Mouse (Mus musculus): ENCODE data around the gene Hoxc5. TPM values are rescaled to one million over a fixed set of nuclear protein-coding genes. Genes with fewer than 3 reads are reported as not detected.

The Hoxc5 gene
- total and polyA plus RNA-seq, 2 experiments from 2014 or later, result 0.88 TPM; not detected in 1

- no peak for TF ChIP-seq CTCF (IDR thresholded peaks at IDR 0.05)
- Histone ChIP-seq H3K27me3 (ENCODE audit: insufficient read depth, low read length) (peaks cover 92% of the 10 kb centered on the region), H3K4me3 (ENCODE audit: low read depth, low read length) (0 out of 2 replicates have a peak within 1 kb of the TSS, but pooled peaks have one; percentile 5), H3K36me3 (ENCODE audit: insufficient read depth, low read length) (no peaks in the 10 kb centered on the region), H3K27ac (ENCODE audit: low read depth, low read length) (no peak within 1 kb of the TSS), H3K4me1 (ENCODE audit: insufficient read depth, low read length) (no peaks in the 10 kb centered on the region), H3K9ac (replicated peaks; ENCODE audit: low read length, poor library complexity, severe bottlenecking) (no peak within 1 kb of the TSS), H3K9me3 (ENCODE audit: low read length) (no peaks in the 10 kb centered on the region), H3K4me2 (ENCODE audit: low read depth, low read length, poor library complexity, severe bottlenecking) (peak within 1 kb of the TSS; percentile 22; the same call in 1 of the 2 replicates)
- DNase-seq (ENCODE audit: low spot score) (no peak), ATAC-seq (ENCODE audit: low FRiP score) (no peak)
- under 1% methylated on average over 68 of the region's 88 CpGs for WGBS
Measured at GRCm38 (mm10) chr15:102921053-102922011, 45.9 kb upstream of the Hoxc5 start, which contains the start of gene Hoxc13. Gene Hoxc13, plus strand, starts transcription at chr15:102921103.

- 0% methylated on average over 21 of the region's 24 CpGs for WGBS
- Histone ChIP-seq H3K36me3 (ENCODE audit: insufficient read depth, low read length) (no peaks in the 10 kb centered on the region), H3K4me3 (ENCODE audit: low read depth, low read length) (no peak overlapping the region), H3K9me3 (ENCODE audit: low read length) (no peaks in the 10 kb centered on the region), H3K4me2 (ENCODE audit: low read depth, low read length, poor library complexity, severe bottlenecking) (no peak overlapping the region), H3K9ac (replicated peaks; ENCODE audit: low read length, poor library complexity, severe bottlenecking) (no peak overlapping the region), H3K27ac (ENCODE audit: low read depth, low read length) (no peak overlapping the region), H3K27me3 (ENCODE audit: insufficient read depth, low read length) (peaks cover 91% of the 10 kb centered on the region), H3K4me1 (ENCODE audit: insufficient read depth, low read length) (no peaks in the 10 kb centered on the region)
- TF ChIP-seq CTCF (IDR thresholded peaks at IDR 0.05), result no peak
- no peak for DNase-seq (ENCODE audit: low spot score)
- no peak for ATAC-seq (ENCODE audit: low FRiP score)
Measured at GRCm38 (mm10) chr15:102922012-102922362, 45.3 kb upstream of the Hoxc5 start.

- Histone ChIP-seq H3K27me3 (ENCODE audit: insufficient read depth, low read length) (peaks cover 91% of the 10 kb centered on the region), H3K27ac (ENCODE audit: low read depth, low read length) (no peak overlapping the region), H3K36me3 (ENCODE audit: insufficient read depth, low read length) (no peaks in the 10 kb centered on the region), H3K9ac (replicated peaks; ENCODE audit: low read length, poor library complexity, severe bottlenecking) (no peak overlapping the region), H3K4me2 (ENCODE audit: low read depth, low read length, poor library complexity, severe bottlenecking) (no peak overlapping the region), H3K4me3 (ENCODE audit: low read depth, low read length) (no peak overlapping the region), H3K4me1 (ENCODE audit: insufficient read depth, low read length) (no peaks in the 10 kb centered on the region), H3K9me3 (ENCODE audit: low read length) (no peaks in the 10 kb centered on the region)
- ATAC-seq (ENCODE audit: low FRiP score) (no peak), DNase-seq (ENCODE audit: low spot score) (no peak)
- WGBS, result 10% methylated on average over 6 of the region's 6 CpGs
- no peak for TF ChIP-seq CTCF (IDR thresholded peaks at IDR 0.05)
Measured at GRCm38 (mm10) chr15:102922636-102923500, 44.4 kb upstream of the Hoxc5 start.

GRCm38 (mm10) chr15:102927032-102927645 is 40.1 kb upstream of the Hoxc5 start:
- ATAC-seq (ENCODE audit: low FRiP score) (no peak), DNase-seq (ENCODE audit: low spot score) (no peak)
- Histone ChIP-seq H3K4me3 (ENCODE audit: low read depth, low read length) (no peak overlapping the region), H3K36me3 (ENCODE audit: insufficient read depth, low read length) (no peaks in the 10 kb centered on the region), H3K9me3 (ENCODE audit: low read length) (no peaks in the 10 kb centered on the region), H3K9ac (replicated peaks; ENCODE audit: low read length, poor library complexity, severe bottlenecking) (no peak overlapping the region), H3K27ac (ENCODE audit: low read depth, low read length) (no peak overlapping the region), H3K4me2 (ENCODE audit: low read depth, low read length, poor library complexity, severe bottlenecking) (no peak overlapping the region), H3K4me1 (ENCODE audit: insufficient read depth, low read length) (no peaks in the 10 kb centered on the region), H3K27me3 (ENCODE audit: insufficient read depth, low read length) (peaks cover 94% of the 10 kb centered on the region)
- TF ChIP-seq CTCF (IDR thresholded peaks at IDR 0.05), result no peak
- WGBS, result under 1% methylated on average over 39 of the region's 40 CpGs

- Histone ChIP-seq H3K27me3 (ENCODE audit: insufficient read depth, low read length) (peaks cover 99% of the 10 kb centered on the region), H3K36me3 (ENCODE audit: insufficient read depth, low read length) (no peaks in the 10 kb centered on the region), H3K4me1 (ENCODE audit: insufficient read depth, low read length) (no peaks in the 10 kb centered on the region), H3K4me3 (ENCODE audit: low read depth, low read length) (no peak overlapping the region), H3K9me3 (ENCODE audit: low read length) (no peaks in the 10 kb centered on the region), H3K9ac (replicated peaks; ENCODE audit: low read length, poor library complexity, severe bottlenecking) (no peak overlapping the region), H3K4me2 (ENCODE audit: low read depth, low read length, poor library complexity, severe bottlenecking) (no peak overlapping the region), H3K27ac (ENCODE audit: low read depth, low read length) (no peak overlapping the region)
- ATAC-seq (ENCODE audit: low FRiP score) (no peak), DNase-seq (ENCODE audit: low spot score) (no peak)
- 2% methylated on average over 23 of the region's 23 CpGs for WGBS
- no peak for TF ChIP-seq CTCF (IDR thresholded peaks at IDR 0.05)
Measured at GRCm38 (mm10) chr15:102931706-102932358, 35.4 kb upstream of the Hoxc5 start.
